Mouse (Mus musculus) T-helper 1 cell (primary cell): ENCODE measurements around the gene Aprt.

Experiments
- in situ Hi-C: fragments of 300-600 bp; cut with MboI, MseI; formaldehyde crosslinking; loops from one replicate; pipeline ENCODE4 v1.15.1; 2025; ENCODE audit warnings: high pct_unique_total_duplicates

The Aprt gene

GRCm38 (mm10) chr8:122576648-122577022, at the start of gene Aprt:
Aprt (minus strand) TSS chr8:122576909.
- in situ Hi-C loops = no loop called here

- in situ Hi-C loops = loop anchor here (25.0 kb wide), 1 partner anchor 1314 kb away; no protein-coding TSS in a partner anchor
Measured at GRCm38 (mm10) chr8:122625811-122626210, 49.1 kb upstream of the Aprt start.

- in situ Hi-C loops = loop anchor here (5.0 to 25.0 kb wide), 2 partner anchors 203 to 1312 kb away; no protein-coding TSS in a partner anchor
Measured at GRCm38 (mm10) chr8:122624653-122625052, 47.9 kb upstream of the Aprt start.

GRCm38 (mm10) chr8:122623844-122624642, 47.3 kb upstream of the Aprt start:
- in situ Hi-C loops = loop anchor here (5.0 kb wide), 1 partner anchor 203 kb away; no protein-coding TSS in a partner anchor

GRCm38 (mm10) chr8:122622727-122623126, 46.0 kb upstream of the Aprt start, which contains the start of gene Pabpn1l:
Pabpn1l (minus strand) TSS chr8:122622739.
- in situ Hi-C loops = loop anchor here (5.0 kb wide), 1 partner anchor 205 kb away; no protein-coding TSS in a partner anchor

- in situ Hi-C loops = loop anchor here (5.0 kb wide), 1 partner anchor 207 kb away; no protein-coding TSS in a partner anchor
Measured at GRCm38 (mm10) chr8:122620446-122620845, 43.7 kb upstream of the Aprt start.

- in situ Hi-C loops = loop anchor here (10.0 kb wide), 1 partner anchor 624 kb away; no protein-coding TSS in a partner anchor
Measured at GRCm38 (mm10) chr8:122618660-122619378, 42.1 kb upstream of the Aprt start.

- in situ Hi-C loops = loop anchor here (10.0 kb wide), 1 partner anchor 623 kb away; no protein-coding TSS in a partner anchor
Measured at GRCm38 (mm10) chr8:122617947-122618546, 41.3 kb upstream of the Aprt start.

GRCm38 (mm10) chr8:122616181-122616905, 39.6 kb upstream of the Aprt start:
- in situ Hi-C loops = loop anchor here (10.0 kb wide), 1 partner anchor 622 kb away; no protein-coding TSS in a partner anchor

GRCm38 (mm10) chr8:122611295-122612133, 34.8 kb upstream of the Aprt start, which contains the start of the genes Galns and Trappc2l:
Galns (minus strand) TSS chr8:122611463.
Trappc2l (plus strand) TSS chr8:122611640.
- in situ Hi-C loops = loop anchor here (10.0 kb wide), 1 partner anchor 617 kb away; no protein-coding TSS in a partner anchor

- in situ Hi-C loops = loop anchor here (10.0 kb wide), 1 partner anchor 616 kb away; no protein-coding TSS in a partner anchor
Measured at GRCm38 (mm10) chr8:122610612-122611277, 34.0 kb upstream of the Aprt start.

GRCm38 (mm10) chr8:122610209-122610608, 33.5 kb upstream of the Aprt start:
- in situ Hi-C loops = loop anchor here (10.0 kb wide), 1 partner anchor 615 kb away; no protein-coding TSS in a partner anchor

- in situ Hi-C loops = no loop called here
Measured at GRCm38 (mm10) chr8:122606810-122607209, 30.1 kb upstream of the Aprt start.

- in situ Hi-C loops = no loop called here
Measured at GRCm38 (mm10) chr8:122605367-122605766, 28.7 kb upstream of the Aprt start.

GRCm38 (mm10) chr8:122604640-122605039, 27.9 kb upstream of the Aprt start:
- in situ Hi-C loops = no loop called here

- in situ Hi-C loops = no loop called here
Measured at GRCm38 (mm10) chr8:122600666-122601065, 24.0 kb upstream of the Aprt start.

GRCm38 (mm10) chr8:122596031-122596430, 19.3 kb upstream of the Aprt start:
- in situ Hi-C loops = no loop called here

- in situ Hi-C loops = no loop called here
Measured at GRCm38 (mm10) chr8:122593783-122594507, 17.2 kb upstream of the Aprt start.
